Mouse (Mus musculus) MEL (cell line): Measurements from ENCODE around the gene Gm12166. TPM values are rescaled to one million over a fixed set of nuclear protein-coding genes. Genes with fewer than 3 reads are reported as not detected.

Experiments used
- DNase-seq: peaks from one replicate; pipeline ENCODE4 v3.0.0; 2011; ENCODE audit warnings: low read depth, low spot score
- H3K27ac ChIP-seq: 2 replicates; pipeline ENCODE4 v1.5.1; 2012; ENCODE audit warnings: low read depth, mild to moderate bottlenecking, control low read depth, low read length, moderate library complexity; ENCODE audit not compliant: control insufficient read depth
- H3K27me3 ChIP-seq, 2 experiments: fragments of 150-350 bp in 1 of 2; sonication (generic) in 1 of 2; 2 replicates each; pipeline ENCODE4 v1.6.1; 2012; ENCODE audit warnings: low read length in 2 of 2, mild to moderate bottlenecking in 2 of 2, improper control_type of control experiment in 1 of 2, moderate library complexity in 1 of 2; ENCODE audit not compliant: insufficient read depth in 2 of 2, control insufficient read depth in 1 of 2
- H3K36me3 ChIP-seq, 2 experiments: 2 replicates each; pipeline ENCODE4 v1.6.1; 2012 to 2014; ENCODE audit warnings: low read length in 2 of 2, improper control_type of control experiment in 1 of 2, inconsistent platforms in 1 of 2, mild to moderate bottlenecking in 1 of 2; ENCODE audit not compliant: insufficient read depth in 2 of 2, control insufficient read depth in 1 of 2
- H3K4me1 ChIP-seq, 2 experiments: fragments of 150-350 bp in 1 of 2; sonication (generic) in 1 of 2; 2 replicates each; pipeline ENCODE4 v1.6.1; 2012; ENCODE audit warnings: low read length in 2 of 2, improper control_type of control experiment in 1 of 2, mild to moderate bottlenecking in 1 of 2; ENCODE audit not compliant: insufficient read depth in 2 of 2, control insufficient read depth in 1 of 2
- H3K4me3 ChIP-seq, 2 experiments: fragments of 150-350 bp in 1 of 2; sonication (generic) in 1 of 2; 2 replicates each; pipeline ENCODE4 v1.5.1; 2012; ENCODE audit warnings: low read depth in 2 of 2, low read length in 2 of 2, mild to moderate bottlenecking in 2 of 2, moderate library complexity in 2 of 2, control low read depth in 1 of 2, improper control_type of control experiment in 1 of 2; ENCODE audit not compliant: control insufficient read depth in 1 of 2, insufficient read depth in 1 of 2
- H3K79me2 ChIP-seq: 2 replicates; pipeline ENCODE4 v1.6.1; 2012; ENCODE audit warnings: mild to moderate bottlenecking, low read length, moderate library complexity; ENCODE audit not compliant: control insufficient read depth, poor library complexity, insufficient read depth
- H3K9ac ChIP-seq: 2 replicates; pipeline ENCODE4 v1.6.1; 2012; ENCODE audit warnings: low read depth, mild to moderate bottlenecking, control low read depth, low read length, moderate library complexity; ENCODE audit not compliant: control insufficient read depth, poor library complexity, severe bottlenecking
- H3K9me3 ChIP-seq: fragments of 150-350 bp; sonication (generic); replicated peaks from 2 replicates; pipeline ENCODE4 v1.6.1; 2012; ENCODE audit warnings: mild to moderate bottlenecking, low read length, improper control_type of control experiment, moderate library complexity; ENCODE audit not compliant: insufficient read depth
- BHLHE40 ChIP-seq: IDR thresholded peaks from 2 replicates; pipeline ENCODE4 v1.6.1; 2012; ENCODE audit warnings: low read depth, mild to moderate bottlenecking, inconsistent platforms, low read length, improper control_type of control experiment, borderline replicate concordance
- E2F4 ChIP-seq: IDR thresholded peaks from 2 replicates; pipeline ENCODE4 v1.6.1; 2011; ENCODE audit warnings: low read depth, low read length, improper control_type of control experiment, borderline replicate concordance
- ETS1 ChIP-seq: IDR thresholded peaks from 2 replicates; pipeline ENCODE4 v1.6.1; 2012; ENCODE audit warnings: low read depth, mild to moderate bottlenecking, inconsistent platforms, low read length, improper control_type of control experiment, moderate library complexity
- GABPA ChIP-seq: IDR thresholded peaks from 2 replicates; pipeline ENCODE4 v1.6.1; 2012; ENCODE audit warnings: low read depth, mild to moderate bottlenecking, inconsistent platforms, low read length, improper control_type of control experiment, moderate library complexity
- HCFC1 ChIP-seq: IDR thresholded peaks from 2 replicates; pipeline ENCODE4 v1.6.1; 2012; ENCODE audit warnings: low read depth, mild to moderate bottlenecking, inconsistent platforms, low read length, improper control_type of control experiment, moderate library complexity
- KAT2A ChIP-seq: conservative IDR thresholded peaks from 2 replicates; pipeline ENCODE4 v1.6.1; 2012; ENCODE audit warnings: low read depth, low read length, improper control_type of control experiment, inconsistent platforms
- MAZ ChIP-seq: IDR thresholded peaks from 2 replicates; pipeline ENCODE4 v1.6.1; 2012; ENCODE audit warnings: low read depth, mild to moderate bottlenecking, inconsistent platforms, low read length, improper control_type of control experiment
- MYC ChIP-seq: IDR thresholded peaks from 2 replicates; pipeline ENCODE4 v1.6.1; 2011; ENCODE audit warnings: low read depth, mild to moderate bottlenecking, low read length, improper control_type of control experiment, moderate library complexity
- NELFE ChIP-seq: IDR thresholded peaks from 2 replicates; pipeline ENCODE4 v1.6.1; 2011; ENCODE audit warnings: low read depth, low read length, improper control_type of control experiment
- NRF1 ChIP-seq: IDR thresholded peaks from 2 replicates; pipeline ENCODE4 v1.6.1; 2014; ENCODE audit warnings: low read depth, mild to moderate bottlenecking, inconsistent platforms, low read length, improper control_type of control experiment, moderate library complexity; ENCODE audit not compliant: poor library complexity, insufficient read depth, severe bottlenecking
- POLR2A ChIP-seq, 2 experiments: IDR thresholded peaks; 2 replicates each; pipeline ENCODE4 v1.6.1; 2011 to 2012; ENCODE audit warnings: low read length in 2 of 2, mild to moderate bottlenecking in 2 of 2, control low read depth in 1 of 2, improper control_type of control experiment in 1 of 2, low read depth in 1 of 2, moderate library complexity in 1 of 2; ENCODE audit not compliant: control insufficient read depth in 1 of 2, insufficient read depth in 1 of 2, poor library complexity in 1 of 2
- POLR2AphosphoS2 ChIP-seq: IDR thresholded peaks from 2 replicates; pipeline ENCODE4 v1.6.1; 2011; ENCODE audit warnings: low read length, improper control_type of control experiment
- POLR2AphosphoS5 ChIP-seq: IDR thresholded peaks from 2 replicates; pipeline ENCODE4 v1.6.1; 2012; ENCODE audit warnings: low read depth, borderline replicate concordance, mild to moderate bottlenecking, inconsistent platforms, low read length, moderate library complexity, mixed read lengths
- TBP ChIP-seq: IDR thresholded peaks from 2 replicates; pipeline ENCODE4 v1.8.0; 2011; ENCODE audit warnings: low read depth, low read length, improper control_type of control experiment
- USF1 ChIP-seq: IDR thresholded peaks from 2 replicates; pipeline ENCODE4 v1.6.1; 2014; ENCODE audit warnings: low read depth, mild to moderate bottlenecking, inconsistent platforms, low read length, improper control_type of control experiment, moderate library complexity
- USF2 ChIP-seq, 2 experiments: IDR thresholded peaks; 2 replicates each; pipeline ENCODE4 v1.6.1; 2011 to 2012; ENCODE audit warnings: improper control_type of control experiment in 2 of 2, low read length in 2 of 2, borderline replicate concordance in 1 of 2, inconsistent platforms in 1 of 2, low read depth in 1 of 2, mild to moderate bottlenecking in 1 of 2; ENCODE audit not compliant: insufficient read depth in 1 of 2
- ZC3H11A ChIP-seq: IDR thresholded peaks from 2 replicates; pipeline ENCODE4 v1.6.1; 2012; ENCODE audit warnings: low read depth, mild to moderate bottlenecking, inconsistent platforms, low read length, improper control_type of control experiment
- ZMIZ1 ChIP-seq: IDR thresholded peaks from 2 replicates; pipeline ENCODE4 v1.6.1; 2012; ENCODE audit warnings: low read depth, mild to moderate bottlenecking, inconsistent platforms, low read length, improper control_type of control experiment, moderate library complexity
- ZNF384 ChIP-seq: IDR thresholded peaks from 2 replicates; pipeline ENCODE4 v1.6.1; 2012; ENCODE audit warnings: low read depth, mild to moderate bottlenecking, inconsistent platforms, low read length, improper control_type of control experiment
- polyA plus RNA-seq, 2 experiments: library from polyadenylated mRNA; stranded (reverse) in 1 of 2; unstranded in 1 of 2; fragments of >175 nt in 1 of 2; fragments of >200 nt in 1 of 2; gene quantifications; 2 replicates each; pipeline versions ENCODE4 v1.2.1 to v1.2.4; 2012; ENCODE audit warnings: low replicate concordance in 2 of 2, low read depth in 1 of 2; ENCODE audit not compliant: insufficient read length in 2 of 2, insufficient read depth in 1 of 2, missing spikeins in 1 of 2
- total RNA-seq: library from RNA; depleted of rRNA; stranded (reverse); fragments of 300-350 nt; gene quantifications from 2 replicates; pipeline ENCODE4 v1.2.3, GENCODE M21; 2012

Gene Gm12166
- total and polyA plus RNA-seq, 3 experiments: 4.1 to 6.8 TPM; not detected in 1

DNA sequence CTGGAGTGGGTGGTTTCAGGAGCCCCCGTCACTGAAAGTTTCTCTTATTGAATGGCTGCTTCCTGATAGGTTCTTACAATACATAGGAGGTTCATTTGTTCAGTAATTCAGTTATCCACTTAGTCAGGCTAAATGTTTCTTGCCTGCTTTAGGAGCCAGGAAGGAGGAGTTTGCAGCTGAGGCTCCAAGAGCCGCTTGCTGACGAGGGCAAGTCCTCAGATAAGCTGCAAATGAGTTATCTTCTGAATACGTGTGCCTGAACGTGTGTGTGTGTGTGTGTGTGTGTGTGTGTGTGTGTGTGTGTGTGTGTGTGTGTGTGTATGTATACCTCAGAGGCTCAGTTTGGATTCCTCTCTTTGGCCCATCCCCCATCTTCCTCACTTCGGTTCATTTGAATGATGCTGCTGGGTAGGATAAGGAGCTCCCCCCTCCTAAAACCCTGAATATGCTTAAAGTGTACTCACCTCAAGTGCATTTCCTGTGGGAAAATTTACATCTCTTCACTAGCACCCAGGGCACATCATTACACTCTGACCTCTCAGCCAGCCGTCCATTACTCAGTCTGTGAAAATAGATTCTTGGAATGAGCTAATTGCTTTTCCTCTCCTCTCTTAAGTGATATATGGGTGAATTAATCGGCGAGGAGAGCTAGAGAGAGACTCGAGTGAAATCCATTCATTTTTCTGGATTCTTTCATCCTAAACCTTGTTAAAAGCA, 39.0 kb upstream of the Gm12166 start (continued):
- peak; percentile 89 for TF ChIP-seq BHLHE40
- no peak for TF ChIP-seq USF2 (IDR thresholded peaks at IDR 0.05; ENCODE audit: borderline replicate concordance in 1 of 2, insufficient read depth in 1 of 2, low read depth in 1 of 2, low read length in 2 of 2)
- no peak for TF ChIP-seq USF1
- TF ChIP-seq, all 39 proteins: peak for 17

DNA sequence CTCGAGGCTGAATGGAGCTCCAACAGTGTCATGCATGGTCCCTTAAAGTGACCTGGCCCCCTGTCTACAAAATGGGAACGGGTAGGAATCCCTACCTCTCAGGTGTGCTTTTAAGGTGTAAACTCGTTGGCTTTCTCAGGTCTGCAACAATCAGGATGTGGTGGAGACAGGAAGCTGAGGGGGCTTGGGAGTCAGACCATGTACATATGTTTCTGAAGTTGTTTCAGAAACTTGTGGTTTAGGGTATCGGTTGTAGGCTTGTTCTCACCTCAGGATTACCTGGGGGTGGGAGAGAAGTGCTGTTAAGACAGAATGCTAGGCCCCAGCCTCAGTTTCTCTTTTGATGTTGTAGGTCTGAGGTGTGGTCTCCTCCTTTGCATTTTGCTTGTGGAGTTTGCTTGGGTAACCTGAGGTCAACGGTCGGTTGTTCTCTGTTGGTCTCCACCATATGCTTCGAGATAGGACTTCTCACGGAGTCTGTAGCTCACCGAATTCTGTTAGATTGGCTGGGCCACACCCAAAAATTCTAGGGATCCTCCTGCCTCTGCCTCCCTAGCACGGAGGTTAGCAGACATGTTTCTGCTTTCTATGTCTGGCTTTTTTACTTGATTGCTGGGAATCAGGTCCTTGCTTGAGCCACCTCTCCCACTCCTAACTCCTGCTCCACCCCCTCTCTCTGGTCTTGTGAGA, 38.1 kb upstream of the Gm12166 start:
- no peaks in the 10 kb centered on the region for H3K9me3 ChIP-seq
- peak overlapping the region; percentile 91 for H3K27ac ChIP-seq
- H3K36me3 ChIP-seq: peaks cover 0 to 42% of the 10 kb centered on the region in 2 experiments; a peak in 2 of 4 replicates
- no peaks in the 10 kb centered on the region for H3K79me2 ChIP-seq
- H3K4me1 ChIP-seq: peaks cover 32 to 47% of the 10 kb centered on the region in 2 experiments
- peak; percentile 21 for DNase-seq
- H3K4me3 ChIP-seq: no peak overlapping the region
- H3K27me3 ChIP-seq: no peaks in the 10 kb centered on the region
- TF ChIP-seq ZMIZ1 (0 out of 2 replicates have a peak, but pooled peaks have one; percentile 45), NELFE (no peak), HCFC1 (0 out of 2 replicates have a peak, but pooled peaks have one; percentile 17)
- H3K9ac ChIP-seq: no peak overlapping the region; the same call in 1 of the 2 replicates

DNA sequence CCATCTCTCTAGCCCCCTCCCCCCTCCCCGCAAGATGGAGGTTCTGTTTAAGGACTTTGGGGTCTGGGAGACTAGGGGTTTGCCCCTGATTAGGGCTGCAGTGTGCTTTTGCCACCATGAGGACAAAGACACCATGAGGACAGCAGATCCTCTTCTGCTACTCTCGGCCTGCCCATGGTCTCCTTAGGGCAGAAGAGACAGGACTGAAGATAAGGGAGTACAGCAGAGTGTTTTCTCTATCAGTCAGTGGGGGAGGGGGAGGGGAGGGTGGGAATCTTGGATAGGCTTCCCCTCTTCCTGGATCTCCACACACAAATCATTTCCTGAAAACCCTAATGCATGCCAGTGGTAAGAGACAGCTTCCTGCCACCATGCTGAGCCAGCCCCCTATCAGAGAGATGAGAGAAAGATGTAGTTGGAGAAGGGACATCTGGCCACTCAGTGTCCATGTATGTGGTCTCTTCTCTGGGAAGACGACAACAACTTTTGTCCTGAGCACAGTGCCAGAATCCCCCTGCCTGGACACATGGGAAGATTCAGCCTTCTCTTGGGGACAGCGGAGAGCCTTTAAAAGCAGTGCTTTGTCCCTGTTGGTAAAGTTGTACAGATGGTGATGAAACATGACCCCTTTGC, 37.1 kb upstream of the Gm12166 start:
- Histone ChIP-seq H3K4me3 (no peak overlapping the region), H3K36me3 (peaks cover 0 to 52% of the 10 kb centered on the region in 2 experiments; a peak in 2 of 4 replicates), H3K27ac (no peak overlapping the region), H3K27me3 (no peaks in the 10 kb centered on the region), H3K4me1 (peaks cover 42 to 57% of the 10 kb centered on the region in 2 experiments), H3K9ac (no peak overlapping the region), H3K79me2 (no peaks in the 10 kb centered on the region), H3K9me3 (no peaks in the 10 kb centered on the region)
- peak; percentile 25 for DNase-seq
- TF ChIP-seq POLR2A (IDR thresholded peaks at IDR 0.05; ENCODE audit: control insufficient read depth in 1 of 2, insufficient read depth in 1 of 2, low read depth in 1 of 2, low read length in 2 of 2, poor library complexity in 1 of 2) (no peak), TBP (0 out of 2 replicates have a peak, but pooled peaks have one; percentile 36), BHLHE40 (no peak)

DNA sequence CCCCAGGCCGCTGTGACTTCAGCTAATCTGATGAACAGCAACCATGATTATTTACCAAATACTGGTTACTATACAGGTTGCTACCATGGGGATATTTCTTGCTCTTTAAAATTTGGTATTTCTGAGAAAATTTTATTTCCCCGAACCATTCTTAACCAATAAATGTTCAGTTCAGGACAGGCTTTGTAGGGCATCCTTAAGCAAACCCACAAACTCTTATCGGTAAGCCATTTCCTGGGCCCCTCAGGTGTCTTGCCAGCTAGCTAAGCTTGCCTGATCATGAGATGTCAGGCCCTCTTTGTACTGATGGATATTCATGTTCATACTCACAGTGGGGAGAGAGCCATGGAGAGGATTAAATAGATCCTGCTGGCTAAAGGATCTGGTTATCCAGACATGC, 34.3 kb upstream of the Gm12166 start:
- DNase-seq: peak; percentile 70
- H3K27me3 ChIP-seq: no peaks in the 10 kb centered on the region
- peak overlapping the region; percentile 55 for H3K27ac ChIP-seq
- no peaks in the 10 kb centered on the region for H3K79me2 ChIP-seq
- peaks cover 47 to 61% of the 10 kb centered on the region in 2 experiments for H3K4me1 ChIP-seq
- H3K9me3 ChIP-seq: no peaks in the 10 kb centered on the region
- no peak overlapping the region for H3K4me3 ChIP-seq
- H3K9ac ChIP-seq: 0 out of 2 replicates have a peak overlapping the region, but pooled peaks have one; percentile 20
- H3K36me3 ChIP-seq: peaks cover 0 to 57% of the 10 kb centered on the region in 2 experiments; a peak in 2 of 4 replicates
- TF ChIP-seq MYC (no peak), ETS1 (peak; percentile 75; the same call in 1 of the 2 replicates), NRF1 (no peak), E2F4 (no peak), GABPA (no peak), MAZ (no peak; the same call in 1 of the 2 replicates), ZC3H11A (no peak; the same call in 1 of the 2 replicates), POLR2AphosphoS5 (no peak), ZNF384 (no peak), KAT2A (no peak), POLR2AphosphoS2 (no peak)
